Mouse (Mus musculus) natural killer cell, adult 2 months (primary cell): ENCODE results near the gene Gm16440.
"Not testable (repeated sequence)": the region's sequence is repeated elsewhere in the genome, so short reads cannot be mapped to it uniquely, and the experiment has no call there.

Source experiments
- DNase-seq, 2 experiments: peaks; one replicate each; pipeline ENCODE4 v3.0.0; 2022; ENCODE audit warnings: low spot score in 2 of 2

The Gm16440 gene

GRCm38 (mm10) chr14:6390219-6390618, at the start of gene Gm16440:
Gm16440 (minus strand) TSS chr14:6390319.
- DNase-seq: not testable (repeated sequence)

GRCm38 (mm10) chr14:6426766-6427165, 36.6 kb upstream of the Gm16440 start:
- DNase-seq: not testable (repeated sequence)

- not testable (repeated sequence) for DNase-seq
Observed at GRCm38 (mm10) chr14:6426353-6426752, 36.2 kb upstream of the Gm16440 start.

- DNase-seq: not testable (repeated sequence)
Observed at GRCm38 (mm10) chr14:6412382-6412781, 22.3 kb upstream of the Gm16440 start, which contains the start of gene Gm3591. Gm3591 (minus strand) TSS chr14:6412482.

GRCm38 (mm10) chr14:6343578-6343977, 46.5 kb downstream of the Gm16440 start, which contains the start of gene Gm3618:
Gm3618 (minus strand) TSS chr14:6343678.
- not testable (repeated sequence) for DNase-seq
